Mouse (Mus musculus) ES-CJ7 (cell line): ENCODE measurements around the gene Iqcc.

Experiments used
- DNase-seq: peaks from one replicate; pipeline ENCODE4 v3.0.0; 2011; ENCODE audit warnings: low read depth, low spot score

Iqcc gene

GRCm38 (mm10) chr4:129580347-129580746, 38.6 kb downstream of the Iqcc start:
- peak; percentile 89 for DNase-seq

GRCm38 (mm10) chr4:129578466-129578865, 40.4 kb downstream of the Iqcc start, which contains the start of gene Fam167b:
Gene Fam167b (minus strand): TSS chr4:129578549.
- DNase-seq = no peak

GRCm38 (mm10) chr4:129577688-129578087, 41.2 kb downstream of the Iqcc start:
- DNase-seq = no peak

GRCm38 (mm10) chr4:129576863-129577491, 41.9 kb downstream of the Iqcc start:
- peak; percentile 64 for DNase-seq

- DNase-seq = no peak
Measured at GRCm38 (mm10) chr4:129575171-129575844, 43.6 kb downstream of the Iqcc start.

GRCm38 (mm10) chr4:129573430-129573829, 45.5 kb downstream of the Iqcc start, which contains the start of gene Lck:
Gene Lck (minus strand): TSS chr4:129573641.
- no peak for DNase-seq

- DNase-seq = no peak
Measured at GRCm38 (mm10) chr4:129573093-129573370, 45.9 kb downstream of the Iqcc start.

- no peak for DNase-seq
Measured at GRCm38 (mm10) chr4:129572236-129573092, 46.4 kb downstream of the Iqcc start.

- DNase-seq = peak; percentile 41
Measured at GRCm38 (mm10) chr4:129571551-129572084, 47.3 kb downstream of the Iqcc start.

GRCm38 (mm10) chr4:129570028-129570427, 48.9 kb downstream of the Iqcc start:
- no peak for DNase-seq

- no peak for DNase-seq
Measured at GRCm38 (mm10) chr4:129568366-129568765, 50.5 kb downstream of the Iqcc start.

- DNase-seq = no peak
Measured at GRCm38 (mm10) chr4:129565139-129565538, 53.8 kb downstream of the Iqcc start.
